ENCODE assay signal across 8 mouse cellular contexts in the genomic region with DNA sequence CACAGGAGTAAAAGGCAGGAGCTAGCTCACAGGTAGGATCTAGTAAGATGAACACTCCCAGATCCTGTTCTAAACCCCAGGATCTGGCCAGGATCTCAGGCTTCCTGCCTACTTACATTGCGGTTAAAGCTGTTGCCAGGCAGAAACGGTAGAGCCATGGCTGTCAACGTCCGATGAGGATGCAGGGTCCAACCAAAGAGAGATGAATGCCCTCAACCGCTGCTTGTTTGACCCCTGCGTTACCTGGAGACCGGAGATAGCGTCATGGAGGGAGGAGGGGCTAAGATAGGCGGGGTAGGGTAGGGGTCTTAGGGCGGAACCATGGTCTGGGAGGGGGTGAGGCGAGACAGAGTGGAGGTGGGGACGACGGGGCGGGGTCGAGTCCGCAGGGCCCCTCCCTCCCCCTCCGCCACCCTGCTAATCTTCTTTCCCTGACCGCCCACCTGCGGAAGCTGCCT. TPM values are rescaled to one million over a fixed set of nuclear protein-coding genes. Genes with fewer than 3 reads are reported as not detected.
DNase-seq lines count a peak whose midpoint lies in the region; ATAC-seq lines count a peak whose summit lies in the region.

Gene Efhc2 (minus strand): TSS at position 243 of the 458 bp plus-strand sequence.

- peak; percentile 90 for DNase-seq in heart, adult 11 months
- no peak for DNase-seq in heart, postnatal 14 days
- DNase-seq in ES-CJ7 (ENCODE audit: low read depth, low spot score) = peak; percentile 57
- DNase-seq in hindbrain, embryonic 10.5 days (ENCODE audit: low spot score) = peak; percentile 29
- DNase-seq in naive thymus-derived CD4-positive, alpha-beta T cell, adult 2 months (ENCODE audit: low read depth) = peak; percentile 2
- no peak for DNase-seq in ovary, postnatal 36 days (ENCODE audit: low spot score)

- H3K9me3 ChIP-seq in hindbrain, embryonic 10.5 days = no peaks in the 10 kb centered on the region
- no peaks in the 10 kb centered on the region for H3K9me3 ChIP-seq in limb, embryonic 13.5 days

- intact Hi-C loops in heart, postnatal 14 days (cut with DNase I) = no loop called here

- peak within 1 kb of the TSS; percentile 64 for H3K4me2 ChIP-seq in limb, embryonic 13.5 days (replicated peaks)

- H3K4me1 ChIP-seq in hindbrain, embryonic 10.5 days (replicated peaks) = no peaks in the 10 kb centered on the region
- no peaks in the 10 kb centered on the region for H3K4me1 ChIP-seq in limb, embryonic 13.5 days

- 20% methylated on average over 18 of the region's 19 CpGs for WGBS in hindbrain, embryonic 10.5 days
- 17% methylated on average over 9 of the region's 19 CpGs for WGBS in limb, embryonic 13.5 days

- H3K9ac ChIP-seq in limb, embryonic 13.5 days = no peak within 1 kb of the TSS; the same call in 1 of the 2 replicates

- ATAC-seq in common myeloid progenitor, adult 5-6 weeks (replicated peaks; ENCODE audit: low read depth, poor library complexity, severe bottlenecking) = peak; percentile 78
- no peak for ATAC-seq in limb, embryonic 13.5 days (ENCODE audit: low FRiP score, low read depth)

- no peaks in the 10 kb centered on the region for H3K27me3 ChIP-seq in hindbrain, embryonic 10.5 days (ENCODE audit: insufficient read depth, poor library complexity, severe bottlenecking)
- no peaks in the 10 kb centered on the region for H3K27me3 ChIP-seq in limb, embryonic 13.5 days

- H3K27ac ChIP-seq in hindbrain, embryonic 10.5 days = 0 out of 2 replicates have a peak within 1 kb of the TSS, but pooled peaks have one; percentile 12
- H3K27ac ChIP-seq in limb, embryonic 13.5 days = no peak within 1 kb of the TSS

- no peaks in the 10 kb centered on the region for H3K36me3 ChIP-seq in hindbrain, embryonic 10.5 days
- H3K36me3 ChIP-seq in limb, embryonic 13.5 days = no peaks in the 10 kb centered on the region

- H3K4me3 ChIP-seq in hindbrain, embryonic 10.5 days = peak within 1 kb of the TSS; percentile 48
- H3K4me3 ChIP-seq in limb, embryonic 13.5 days = peak within 1 kb of the TSS; percentile 41

RNA-seq across cellular contexts. Expression of gene Efhc2, which starts in this region (rescaled TPM):
- total RNA-seq in heart, postnatal 14 days (2021) = under 1 TPM; 0.22 TPM
- 0.46 and 0.53 TPM in 2 replicates for total RNA-seq in common myeloid progenitor, adult 5-6 weeks (2017)
- polyA plus RNA-seq in hindbrain, embryonic 10.5 days (2016; fragmentation: Nextera tagmentation; extraction: Ambion mirVana) = 0.56 and 0.60 TPM in 2 replicates
- 0.78 and 0.95 TPM in 2 replicates for polyA plus RNA-seq in limb, embryonic 13.5 days (2015; fragmentation: Nextera tagmentation; extraction: Ambion mirVana)

Comparison
In these comparisons a context has a peak if more than half of its experiments do, and no peak if none do; other contexts are left out.
1. DNase-seq: peak in heart, adult 11 months (single experiment), ES-CJ7 (single experiment) and naive thymus-derived CD4-positive, alpha-beta T cell, adult 2 months (single experiment); none in heart, postnatal 14 days (0 of 2) and ovary, postnatal 36 days (single experiment).
2. Peak in ATAC-seq in common myeloid progenitor, adult 5-6 weeks; RNA of the gene not detected or under 1 TPM.
3. Peak in DNase-seq, H3K4me3 ChIP-seq and H3K27ac ChIP-seq in hindbrain, embryonic 10.5 days; RNA of the gene not detected or under 1 TPM.